Mouse (Mus musculus): ENCODE data around the gene Naxe. TPM values are rescaled to one million over a fixed set of nuclear protein-coding genes. Genes with fewer than 3 reads are reported as not detected.

Gene Naxe
- 61.7 and 61.8 TPM in 2 replicates for polyA plus RNA-seq (2012; rRNA removed)

DNA sequence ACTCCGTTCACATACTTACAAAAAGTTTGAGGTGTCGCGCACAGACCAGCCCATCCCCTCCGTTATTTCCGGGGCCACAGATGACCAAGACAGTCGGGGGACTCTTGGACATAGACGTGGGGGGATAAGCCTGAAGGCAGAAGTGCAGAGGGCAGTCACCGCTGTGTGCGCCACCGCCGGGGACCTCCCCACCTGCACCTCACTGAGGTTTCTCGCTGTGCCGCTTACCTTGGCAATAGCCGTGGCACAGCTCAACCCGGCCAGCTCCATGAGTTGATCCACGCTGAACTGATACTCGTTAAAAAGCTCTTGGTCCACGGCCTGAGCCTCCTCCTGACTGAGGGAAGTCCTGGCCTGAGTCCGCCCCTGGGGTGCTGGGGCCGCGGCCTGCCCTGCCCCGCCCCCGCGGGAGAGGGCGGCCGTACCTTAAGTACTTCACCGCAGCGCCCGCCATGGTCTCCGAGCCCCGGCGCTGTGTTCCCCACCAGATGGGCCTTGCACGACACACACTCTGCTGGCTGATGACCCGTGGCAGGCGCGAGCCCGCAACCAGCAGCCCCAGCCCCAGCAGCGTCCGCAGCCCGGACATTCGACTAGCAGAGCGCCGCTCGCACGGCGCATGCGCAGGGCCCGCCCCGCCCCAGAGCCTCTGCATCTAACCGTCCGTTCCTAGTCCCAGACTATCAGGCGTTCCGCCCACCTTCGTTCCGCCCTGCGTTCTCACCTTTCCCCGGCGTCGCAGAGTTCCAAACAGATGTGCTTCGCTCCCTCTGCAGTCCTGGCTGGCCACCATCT is at the start of gene Naxe:
TSS of gene Naxe (minus strand) at position 594 of the 795 bp plus-strand sequence.
- peak within 1 kb of the TSS; percentile 96 for H3K4me3 ChIP-seq (ENCODE audit: control insufficient read depth, low read depth, low read length)
- peaks cover 8% of the 10 kb centered on the region for H3K4me1 ChIP-seq (ENCODE audit: control insufficient read depth, insufficient read depth, low read length)
- peak within 1 kb of the TSS; percentile 69 for H3K27ac ChIP-seq (ENCODE audit: control insufficient read depth, insufficient read depth, low read depth, low read length)
- H3K27me3 ChIP-seq (ENCODE audit: control insufficient read depth, insufficient read depth, low read length) = no peaks in the 10 kb centered on the region
- 0 out of 2 replicates have a peak, but pooled peaks have one; percentile 1 for TF ChIP-seq CTCF (IDR thresholded peaks at IDR 0.05; ENCODE audit: control insufficient read depth, insufficient read depth, insufficient replicate concordance, low read depth, low read length)
- peak; percentile 79 for TF ChIP-seq POLR2A (IDR thresholded peaks at IDR 0.05; ENCODE audit: control insufficient read depth, low read depth, low read length)
- H3K36me3 ChIP-seq (ENCODE audit: control insufficient read depth, insufficient read depth, low read length) = no peaks in the 10 kb centered on the region; the same call in 1 of the 2 replicates

DNA sequence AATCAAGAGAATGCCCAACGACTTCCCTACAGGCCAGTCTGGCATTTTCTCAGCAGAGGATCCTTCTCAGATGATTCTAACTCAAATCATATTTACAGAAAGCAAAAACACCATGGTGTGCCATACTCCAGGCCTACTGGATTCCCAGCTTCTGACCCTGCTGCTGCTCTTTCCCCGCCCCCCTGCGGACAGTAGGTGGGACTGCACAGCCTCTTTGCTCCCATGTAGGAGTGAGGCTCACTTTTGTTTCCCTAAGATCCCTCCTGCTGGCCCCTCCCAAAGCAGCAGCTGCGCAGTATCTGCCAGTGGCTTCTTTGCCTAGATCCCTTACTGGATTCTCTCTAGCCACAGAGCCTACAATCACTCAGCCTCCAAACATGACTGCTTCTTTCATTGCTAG is 47.8 kb upstream of the Naxe start:
- Histone ChIP-seq H3K4me3 (ENCODE audit: control insufficient read depth, low read depth, low read length) (no peak overlapping the region), H3K4me1 (ENCODE audit: control insufficient read depth, insufficient read depth, low read length) (no peaks in the 10 kb centered on the region), H3K27me3 (ENCODE audit: control insufficient read depth, insufficient read depth, low read length) (no peaks in the 10 kb centered on the region), H3K27ac (ENCODE audit: control insufficient read depth, insufficient read depth, low read depth, low read length) (no peak overlapping the region), H3K36me3 (ENCODE audit: control insufficient read depth, insufficient read depth, low read length) (no peaks in the 10 kb centered on the region)
- no peak for TF ChIP-seq POLR2A (IDR thresholded peaks at IDR 0.05; ENCODE audit: control insufficient read depth, low read depth, low read length)
- no peak for TF ChIP-seq CTCF (IDR thresholded peaks at IDR 0.05; ENCODE audit: control insufficient read depth, insufficient read depth, insufficient replicate concordance, low read depth, low read length)

DNA sequence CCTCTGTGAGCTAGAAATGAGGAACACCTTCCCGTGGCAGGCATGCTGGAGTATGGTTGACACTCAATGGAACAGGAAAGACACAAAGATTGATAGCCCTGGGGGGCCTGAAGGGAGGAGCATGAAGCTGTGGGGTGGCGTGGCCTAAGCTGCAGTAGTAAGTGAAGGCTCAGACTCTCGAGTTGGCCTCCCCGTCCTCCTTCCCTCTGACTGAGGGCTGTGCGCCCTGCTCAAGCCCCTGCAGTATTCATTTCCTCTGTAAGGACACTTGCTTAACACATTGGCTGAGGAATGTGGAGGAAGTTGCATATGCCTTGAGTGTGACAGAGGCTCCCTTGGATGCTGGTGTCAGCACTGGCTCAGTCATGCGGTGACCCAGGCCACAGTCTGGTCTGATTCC is 44.3 kb upstream of the Naxe start:
- H3K36me3 ChIP-seq (ENCODE audit: control insufficient read depth, insufficient read depth, low read length) = no peaks in the 10 kb centered on the region
- no peaks in the 10 kb centered on the region for H3K4me1 ChIP-seq (ENCODE audit: control insufficient read depth, insufficient read depth, low read length)
- H3K27ac ChIP-seq (ENCODE audit: control insufficient read depth, insufficient read depth, low read depth, low read length) = no peak overlapping the region
- no peak overlapping the region for H3K4me3 ChIP-seq (ENCODE audit: control insufficient read depth, low read depth, low read length)
- no peak for TF ChIP-seq POLR2A (IDR thresholded peaks at IDR 0.05; ENCODE audit: control insufficient read depth, low read depth, low read length)
- TF ChIP-seq CTCF (IDR thresholded peaks at IDR 0.05; ENCODE audit: control insufficient read depth, insufficient read depth, insufficient replicate concordance, low read depth, low read length) = no peak
- H3K27me3 ChIP-seq (ENCODE audit: control insufficient read depth, insufficient read depth, low read length) = no peaks in the 10 kb centered on the region

DNA sequence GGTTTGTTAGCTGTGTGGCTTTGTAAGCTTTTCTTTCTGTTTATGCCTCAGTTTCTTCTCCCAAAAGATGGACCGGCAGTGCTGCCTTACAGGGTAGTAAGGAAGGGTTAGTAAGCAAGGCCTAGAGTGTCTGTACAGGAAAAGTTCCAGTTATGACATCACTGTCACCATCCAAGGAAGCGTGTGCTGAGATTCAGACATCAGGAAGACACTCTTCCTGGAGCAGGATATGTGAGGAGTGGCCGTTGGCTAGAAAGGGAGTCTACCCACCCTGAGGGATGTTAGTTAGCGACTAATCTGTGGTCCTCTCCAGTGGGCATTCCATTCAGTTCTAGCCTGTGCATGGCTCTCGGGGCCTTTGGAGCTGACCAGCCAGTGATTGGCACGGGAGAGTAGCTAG is 43.9 kb upstream of the Naxe start:
- no peaks in the 10 kb centered on the region for H3K36me3 ChIP-seq (ENCODE audit: control insufficient read depth, insufficient read depth, low read length)
- no peak overlapping the region for H3K4me3 ChIP-seq (ENCODE audit: control insufficient read depth, low read depth, low read length)
- H3K4me1 ChIP-seq (ENCODE audit: control insufficient read depth, insufficient read depth, low read length) = no peaks in the 10 kb centered on the region
- H3K27me3 ChIP-seq (ENCODE audit: control insufficient read depth, insufficient read depth, low read length) = no peaks in the 10 kb centered on the region
- H3K27ac ChIP-seq (ENCODE audit: control insufficient read depth, insufficient read depth, low read depth, low read length) = no peak overlapping the region
- no peak for TF ChIP-seq POLR2A (IDR thresholded peaks at IDR 0.05; ENCODE audit: control insufficient read depth, low read depth, low read length)

DNA sequence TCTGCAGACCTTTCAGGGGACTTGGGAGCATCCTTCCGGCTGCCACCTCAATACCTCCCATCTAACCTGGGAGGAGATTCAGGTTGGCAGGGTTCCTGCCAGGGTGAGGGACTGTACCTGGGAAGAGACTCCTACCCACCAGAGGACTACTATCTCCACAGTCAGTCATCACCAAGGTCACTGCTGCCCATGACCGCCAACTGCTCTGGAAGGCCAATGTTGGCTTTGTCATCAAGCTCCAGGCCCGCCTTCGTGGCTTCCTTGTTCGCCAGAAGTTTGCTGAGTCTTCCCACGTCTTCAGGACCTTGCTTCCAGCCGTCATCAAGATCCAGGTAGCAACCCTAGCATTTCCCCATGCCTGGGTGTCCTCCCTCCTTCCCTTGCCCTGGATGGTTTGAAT is 43.4 kb upstream of the Naxe start:
- Histone ChIP-seq H3K4me1 (ENCODE audit: control insufficient read depth, insufficient read depth, low read length) (no peaks in the 10 kb centered on the region), H3K4me3 (ENCODE audit: control insufficient read depth, low read depth, low read length) (no peak overlapping the region), H3K36me3 (ENCODE audit: control insufficient read depth, insufficient read depth, low read length) (no peaks in the 10 kb centered on the region), H3K27me3 (ENCODE audit: control insufficient read depth, insufficient read depth, low read length) (no peaks in the 10 kb centered on the region), H3K27ac (ENCODE audit: control insufficient read depth, insufficient read depth, low read depth, low read length) (no peak overlapping the region)
- no peak for TF ChIP-seq CTCF (IDR thresholded peaks at IDR 0.05; ENCODE audit: control insufficient read depth, insufficient read depth, insufficient replicate concordance, low read depth, low read length)
- no peak for TF ChIP-seq POLR2A (IDR thresholded peaks at IDR 0.05; ENCODE audit: control insufficient read depth, low read depth, low read length)

DNA sequence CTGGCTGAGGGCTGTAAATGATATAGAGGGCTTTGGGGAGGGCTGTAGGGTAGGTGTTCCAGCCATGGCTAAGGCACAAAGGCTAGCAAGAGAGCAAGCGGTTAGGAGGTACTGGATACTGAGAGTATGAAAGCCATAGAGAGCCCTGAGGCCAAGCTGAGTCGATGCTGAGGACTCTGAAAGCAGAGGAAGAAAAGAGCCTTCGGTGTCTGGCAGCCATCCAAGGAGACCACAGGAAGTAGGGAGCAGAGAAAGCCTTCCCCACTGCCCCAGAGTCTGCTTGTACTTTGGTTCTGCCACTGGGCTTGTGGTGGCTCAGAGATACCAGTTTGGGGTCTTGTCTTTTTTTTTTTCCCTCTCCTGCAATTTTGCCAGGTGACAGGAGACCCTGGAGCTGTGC is 42.0 kb upstream of the Naxe start:
- TF ChIP-seq CTCF (IDR thresholded peaks at IDR 0.05; ENCODE audit: control insufficient read depth, insufficient read depth, insufficient replicate concordance, low read depth, low read length) = no peak
- TF ChIP-seq POLR2A (IDR thresholded peaks at IDR 0.05; ENCODE audit: control insufficient read depth, low read depth, low read length) = no peak
- no peaks in the 10 kb centered on the region for H3K27me3 ChIP-seq (ENCODE audit: control insufficient read depth, insufficient read depth, low read length)
- no peak overlapping the region for H3K4me3 ChIP-seq (ENCODE audit: control insufficient read depth, low read depth, low read length)
- no peak overlapping the region for H3K27ac ChIP-seq (ENCODE audit: control insufficient read depth, insufficient read depth, low read depth, low read length)
- no peaks in the 10 kb centered on the region for H3K36me3 ChIP-seq (ENCODE audit: control insufficient read depth, insufficient read depth, low read length)
- no peaks in the 10 kb centered on the region for H3K4me1 ChIP-seq (ENCODE audit: control insufficient read depth, insufficient read depth, low read length)

DNA sequence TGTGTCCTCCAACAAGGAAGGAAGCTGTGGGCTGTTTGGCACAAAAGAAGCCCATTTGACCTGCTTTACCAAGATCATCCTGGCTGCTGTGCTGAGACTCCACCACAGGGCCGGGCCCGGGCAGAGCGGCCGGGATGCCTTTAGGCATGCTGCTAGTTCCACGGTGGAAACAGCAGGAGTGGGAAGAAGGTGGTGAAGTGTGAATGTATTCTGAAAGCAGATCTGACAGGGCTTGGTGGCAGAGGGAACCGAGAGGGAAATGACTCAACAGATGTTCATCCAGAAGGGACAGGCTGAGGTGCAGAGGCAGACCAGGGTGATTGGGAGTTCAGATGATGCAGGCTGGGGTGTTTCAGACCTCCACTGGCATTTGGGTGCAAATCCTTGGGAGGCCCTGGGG is 39.4 kb upstream of the Naxe start:
- TF ChIP-seq POLR2A (IDR thresholded peaks at IDR 0.05; ENCODE audit: control insufficient read depth, low read depth, low read length) (no peak), CTCF (IDR thresholded peaks at IDR 0.05; ENCODE audit: control insufficient read depth, insufficient read depth, insufficient replicate concordance, low read depth, low read length) (no peak)
- Histone ChIP-seq H3K4me1 (ENCODE audit: control insufficient read depth, insufficient read depth, low read length) (no peaks in the 10 kb centered on the region), H3K27me3 (ENCODE audit: control insufficient read depth, insufficient read depth, low read length) (no peaks in the 10 kb centered on the region), H3K4me3 (ENCODE audit: control insufficient read depth, low read depth, low read length) (no peak overlapping the region), H3K27ac (ENCODE audit: control insufficient read depth, insufficient read depth, low read depth, low read length) (no peak overlapping the region), H3K36me3 (ENCODE audit: control insufficient read depth, insufficient read depth, low read length) (no peaks in the 10 kb centered on the region)
